Mouse (Mus musculus): ENCODE measurements around the gene Loxl1. TPM values are rescaled to one million over a fixed set of nuclear protein-coding genes. Genes with fewer than 3 reads are reported as not detected.

Loxl1 gene
- polyA plus RNA-seq, 1 experiment = 3.4 TPM

DNA sequence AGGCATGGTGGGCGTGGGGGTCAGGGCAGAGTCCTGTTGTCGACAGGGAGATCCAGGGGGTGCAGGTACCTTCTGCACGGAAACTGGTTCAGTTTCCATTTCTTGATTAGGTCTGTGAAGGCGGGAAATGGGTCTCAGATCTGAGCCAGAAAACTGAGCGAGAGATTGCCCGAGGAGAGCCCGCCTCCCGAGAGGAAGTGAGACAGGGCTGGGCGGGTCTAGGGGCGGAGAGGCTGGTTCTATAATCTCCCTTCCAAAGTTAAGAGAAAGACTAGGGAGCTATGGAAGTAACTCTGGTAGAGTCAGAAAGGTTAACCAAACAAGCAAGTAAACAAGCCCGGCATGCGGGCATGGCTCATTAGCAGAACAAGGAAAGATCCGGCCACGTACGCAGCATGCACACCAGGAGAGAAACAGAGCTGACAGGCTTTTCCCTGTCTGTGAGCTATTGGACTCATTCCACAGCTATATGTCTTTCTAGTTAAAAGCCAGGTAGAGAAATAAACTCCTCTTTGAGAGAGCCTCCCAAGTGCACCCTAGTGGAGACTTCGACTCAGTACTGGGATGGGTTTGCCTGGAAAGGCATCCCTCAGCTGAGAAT, 63.3 kb downstream of the Loxl1 start, which contains the start of gene Pml:
TSS of gene Pml (minus strand) at position 195 of the 601 bp plus-strand sequence.
- peak within 1 kb of the TSS; percentile 96 for H3K27ac ChIP-seq (ENCODE audit: insufficient read depth, low read length)
- no peaks in the 10 kb centered on the region for H3K9me3 ChIP-seq (replicated peaks; ENCODE audit: control insufficient read depth, insufficient read depth, low read length, poor library complexity, severe bottlenecking)
- no peaks in the 10 kb centered on the region for H3K27me3 ChIP-seq (ENCODE audit: control insufficient read depth, insufficient read depth, low read length, poor library complexity, severe bottlenecking)
- H3K4me3 ChIP-seq (ENCODE audit: low read depth, low read length) = peak within 1 kb of the TSS; percentile 84
- TF ChIP-seq POLR2A (IDR thresholded peaks at IDR 0.05; ENCODE audit: insufficient read depth, low read length) (peak; percentile 18), CTCF (IDR thresholded peaks at IDR 0.05; ENCODE audit: low read depth, low read length) (peak; percentile 1), EP300 (IDR thresholded peaks at IDR 0.05; ENCODE audit: insufficient read depth, low read depth, low read length) (0 out of 2 replicates have a peak, but pooled peaks have one; percentile 65)
- H3K4me1 ChIP-seq (ENCODE audit: control insufficient read depth, insufficient read depth, low read length) = no peaks in the 10 kb centered on the region
- H3K9ac ChIP-seq (ENCODE audit: low read depth, poor library complexity, severe bottlenecking) = peak within 1 kb of the TSS; percentile 89
- H3K36me3 ChIP-seq (ENCODE audit: control insufficient read depth, insufficient read depth, low read length, poor library complexity, severe bottlenecking) = peaks cover 14% of the 10 kb centered on the region

GRCm38 (mm10) chr9:58248746-58249413, 64.1 kb downstream of the Loxl1 start:
- peak overlapping the region; percentile 89 for H3K9ac ChIP-seq (ENCODE audit: low read depth, poor library complexity, severe bottlenecking)
- H3K27ac ChIP-seq (ENCODE audit: insufficient read depth, low read length) = peak overlapping the region; percentile 96
- TF ChIP-seq POLR2A (IDR thresholded peaks at IDR 0.05; ENCODE audit: insufficient read depth, low read length) (no peak), EP300 (IDR thresholded peaks at IDR 0.05; ENCODE audit: insufficient read depth, low read depth, low read length) (no peak), CTCF (IDR thresholded peaks at IDR 0.05; ENCODE audit: low read depth, low read length) (no peak)
- no peaks in the 10 kb centered on the region for H3K9me3 ChIP-seq (replicated peaks; ENCODE audit: control insufficient read depth, insufficient read depth, low read length, poor library complexity, severe bottlenecking)
- H3K27me3 ChIP-seq (ENCODE audit: control insufficient read depth, insufficient read depth, low read length, poor library complexity, severe bottlenecking) = no peaks in the 10 kb centered on the region
- peaks cover 22% of the 10 kb centered on the region for H3K36me3 ChIP-seq (ENCODE audit: control insufficient read depth, insufficient read depth, low read length, poor library complexity, severe bottlenecking)
- H3K4me1 ChIP-seq (ENCODE audit: control insufficient read depth, insufficient read depth, low read length) = no peaks in the 10 kb centered on the region
- H3K4me3 ChIP-seq (ENCODE audit: low read depth, low read length) = peak overlapping the region; percentile 84

DNA sequence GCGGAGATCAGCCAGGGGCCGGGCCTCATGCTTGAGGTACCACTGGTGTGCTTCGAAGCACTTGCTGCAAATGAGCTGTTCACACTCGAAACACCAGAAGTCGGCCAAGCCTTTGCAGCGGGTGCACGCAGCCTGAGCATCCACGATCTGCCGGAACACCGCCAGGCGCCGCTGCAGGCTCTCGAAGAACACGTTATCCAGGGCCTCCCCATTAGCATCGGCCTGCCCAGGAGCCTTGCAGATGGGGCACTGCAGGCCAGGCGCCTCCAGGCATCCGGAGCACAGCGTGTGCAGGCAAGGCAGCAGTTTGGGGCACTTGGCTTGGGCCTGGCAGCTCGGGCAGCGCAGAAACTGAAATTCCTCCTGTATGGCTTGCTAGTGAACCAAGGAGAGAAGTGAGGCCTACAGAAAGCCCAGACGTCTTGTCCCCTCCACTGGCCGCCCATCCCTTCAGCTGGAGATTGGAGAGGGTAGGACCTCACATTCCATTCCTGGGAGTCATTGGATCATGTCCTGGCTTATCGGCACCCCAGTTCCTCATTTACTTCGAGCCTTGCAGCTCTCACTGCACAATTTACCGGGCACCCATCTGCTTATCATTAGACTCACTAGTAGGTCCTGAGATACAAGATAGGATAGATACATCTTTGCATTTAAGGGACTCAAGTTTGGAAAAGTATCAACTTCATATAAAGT, 65.8 kb downstream of the Loxl1 start:
- Histone ChIP-seq H3K4me1 (ENCODE audit: control insufficient read depth, insufficient read depth, low read length) (no peaks in the 10 kb centered on the region), H3K4me3 (ENCODE audit: low read depth, low read length) (peak overlapping the region; percentile 78), H3K27me3 (ENCODE audit: control insufficient read depth, insufficient read depth, low read length, poor library complexity, severe bottlenecking) (no peaks in the 10 kb centered on the region), H3K27ac (ENCODE audit: insufficient read depth, low read length) (peak overlapping the region; percentile 43), H3K9ac (ENCODE audit: low read depth, poor library complexity, severe bottlenecking) (peak overlapping the region; percentile 89), H3K9me3 (replicated peaks; ENCODE audit: control insufficient read depth, insufficient read depth, low read length, poor library complexity, severe bottlenecking) (no peaks in the 10 kb centered on the region), H3K36me3 (ENCODE audit: control insufficient read depth, insufficient read depth, low read length, poor library complexity, severe bottlenecking) (peaks cover 32% of the 10 kb centered on the region)
- peak; percentile 75 for TF ChIP-seq CTCF (IDR thresholded peaks at IDR 0.05; ENCODE audit: low read depth, low read length)
- no peak for TF ChIP-seq POLR2A (IDR thresholded peaks at IDR 0.05; ENCODE audit: insufficient read depth, low read length)
- peak; percentile 62; the same call in 1 of the 2 replicates for TF ChIP-seq EP300 (IDR thresholded peaks at IDR 0.05; ENCODE audit: insufficient read depth, low read depth, low read length)

DNA sequence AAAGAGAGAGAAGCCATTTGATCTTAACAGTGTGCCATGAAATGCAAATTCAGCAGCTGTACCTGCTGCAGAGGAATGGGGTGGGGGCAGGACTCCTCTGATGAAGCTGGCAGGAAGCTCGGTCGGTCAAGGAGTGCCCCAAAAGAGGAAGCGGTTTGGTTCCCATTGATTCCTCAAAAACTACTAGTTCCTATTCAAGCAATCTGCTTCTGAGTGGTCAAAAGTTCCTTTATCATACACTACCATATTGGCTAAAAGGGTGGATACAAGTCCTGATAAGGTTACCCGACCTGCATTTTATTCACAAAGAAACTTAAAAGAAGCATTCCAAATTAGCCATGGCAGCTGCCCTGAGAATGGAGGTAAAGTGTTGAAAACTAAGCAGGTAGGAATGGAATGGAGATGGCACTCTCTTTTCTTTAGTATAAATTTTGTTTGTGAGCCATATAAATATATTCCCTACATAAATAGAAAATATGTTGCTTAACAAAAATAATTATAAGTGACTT, 66.8 kb downstream of the Loxl1 start:
- no peak overlapping the region for H3K9ac ChIP-seq (ENCODE audit: low read depth, poor library complexity, severe bottlenecking)
- H3K27me3 ChIP-seq (ENCODE audit: control insufficient read depth, insufficient read depth, low read length, poor library complexity, severe bottlenecking) = no peaks in the 10 kb centered on the region
- H3K4me3 ChIP-seq (ENCODE audit: low read depth, low read length) = peak overlapping the region; percentile 48
- peaks cover 34% of the 10 kb centered on the region for H3K36me3 ChIP-seq (ENCODE audit: control insufficient read depth, insufficient read depth, low read length, poor library complexity, severe bottlenecking)
- TF ChIP-seq POLR2A (IDR thresholded peaks at IDR 0.05; ENCODE audit: insufficient read depth, low read length) (no peak), CTCF (IDR thresholded peaks at IDR 0.05; ENCODE audit: low read depth, low read length) (no peak), EP300 (IDR thresholded peaks at IDR 0.05; ENCODE audit: insufficient read depth, low read depth, low read length) (no peak)
- no peaks in the 10 kb centered on the region for H3K9me3 ChIP-seq (replicated peaks; ENCODE audit: control insufficient read depth, insufficient read depth, low read length, poor library complexity, severe bottlenecking)
- H3K27ac ChIP-seq (ENCODE audit: insufficient read depth, low read length) = no peak overlapping the region
- H3K4me1 ChIP-seq (ENCODE audit: control insufficient read depth, insufficient read depth, low read length) = no peaks in the 10 kb centered on the region

- TF ChIP-seq POLR2A (IDR thresholded peaks at IDR 0.05; ENCODE audit: insufficient read depth, low read length) = no peak
- TF ChIP-seq EP300 (IDR thresholded peaks at IDR 0.05; ENCODE audit: insufficient read depth, low read depth, low read length) = 0 out of 2 replicates have a peak, but pooled peaks have one; percentile 31
- TF ChIP-seq CTCF (IDR thresholded peaks at IDR 0.05; ENCODE audit: low read depth, low read length) = no peak
- no peak overlapping the region for H3K4me3 ChIP-seq (ENCODE audit: low read depth, low read length)
- H3K9ac ChIP-seq (ENCODE audit: low read depth, poor library complexity, severe bottlenecking) = no peak overlapping the region; the same call in 1 of the 2 replicates
- no peaks in the 10 kb centered on the region for H3K9me3 ChIP-seq (replicated peaks; ENCODE audit: control insufficient read depth, insufficient read depth, low read length, poor library complexity, severe bottlenecking)
- H3K36me3 ChIP-seq (ENCODE audit: control insufficient read depth, insufficient read depth, low read length, poor library complexity, severe bottlenecking) = peaks cover 47% of the 10 kb centered on the region
- peak overlapping the region; percentile 84 for H3K27ac ChIP-seq (ENCODE audit: insufficient read depth, low read length)
- H3K4me1 ChIP-seq (ENCODE audit: control insufficient read depth, insufficient read depth, low read length) = peaks cover 2% of the 10 kb centered on the region
- no peaks in the 10 kb centered on the region for H3K27me3 ChIP-seq (ENCODE audit: control insufficient read depth, insufficient read depth, low read length, poor library complexity, severe bottlenecking)
These were observed 69.3 kb downstream of the Loxl1 start for GRCm38 (mm10) chr9:58243696-58244095.
